Mouse (Mus musculus) kidney, adult 11 months (tissue): ENCODE measurements around the gene Polr3h.
"Not testable (repeated sequence)": the region's sequence is repeated elsewhere in the genome, so short reads cannot be mapped to it uniquely, and the experiment has no call there.

ENCODE experiments used
- DNase-seq: peaks from one replicate; pipeline ENCODE4 v3.0.0; 2022

Gene Polr3h

DNA sequence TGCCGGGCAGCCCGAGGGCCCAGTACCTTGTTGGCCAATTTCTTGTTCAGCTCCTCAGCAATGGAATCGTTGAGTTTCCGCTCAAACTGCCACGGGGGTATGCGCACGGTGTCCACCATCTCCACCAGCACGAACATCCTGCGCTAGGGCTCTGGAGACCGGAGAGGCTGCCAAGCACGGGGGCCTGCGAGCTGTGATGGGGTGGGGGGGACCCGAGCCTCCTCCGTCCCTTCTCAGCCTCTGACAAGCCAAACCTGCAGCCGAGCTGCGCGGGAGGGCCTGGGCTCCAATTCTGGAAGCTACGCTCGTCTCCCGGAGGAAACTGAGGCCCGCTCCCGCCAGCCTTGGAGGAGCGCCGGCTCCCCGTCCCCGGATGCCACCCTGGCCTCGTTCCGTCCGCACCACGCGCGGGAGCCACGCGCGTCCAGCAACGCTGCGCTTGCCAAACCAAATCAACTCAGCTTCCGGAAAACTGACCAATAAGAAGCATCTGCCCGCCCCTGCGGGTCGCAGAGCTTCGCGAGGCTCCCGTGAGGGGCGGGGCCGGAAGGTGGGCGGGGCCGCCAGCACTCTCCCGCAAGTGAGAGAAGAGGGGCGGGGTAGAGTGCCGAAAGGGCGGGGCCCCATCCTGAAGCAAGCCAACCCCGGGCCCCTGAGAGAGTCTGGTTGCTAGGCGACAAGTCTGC is at the start of gene Polr3h:
Gene Polr3h (minus strand): TSS at position 481 of the 686 bp plus-strand sequence.
- peak; percentile 95 for DNase-seq

GRCm38 (mm10) chr15:81975156-81975555 is 49.1 kb upstream of the Polr3h start:
- not testable (repeated sequence) for DNase-seq

GRCm38 (mm10) chr15:81970498-81970897 is 44.5 kb upstream of the Polr3h start:
- not testable (repeated sequence) for DNase-seq

DNA sequence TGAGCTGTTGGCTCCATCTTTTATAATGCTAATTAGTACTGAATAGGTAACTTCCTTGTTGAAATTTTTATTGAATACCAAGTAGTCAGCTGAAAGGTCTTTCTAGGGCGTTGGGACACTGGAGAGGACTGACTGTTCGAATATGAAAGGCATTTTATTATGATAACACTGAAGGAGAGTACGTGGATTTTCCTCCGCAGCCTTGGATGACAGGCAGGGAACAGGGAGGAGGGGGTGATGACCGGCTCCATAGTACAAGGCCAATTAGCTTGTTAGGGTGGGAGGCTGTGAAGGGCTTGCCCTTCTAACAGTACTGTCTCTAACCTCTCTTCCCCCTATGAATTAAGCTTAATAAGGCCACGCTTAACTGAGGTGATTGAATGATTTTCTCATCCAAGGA is 43.6 kb upstream of the Polr3h start:
- DNase-seq = not testable (repeated sequence)

GRCm38 (mm10) chr15:81969173-81969572 is 43.1 kb upstream of the Polr3h start:
- DNase-seq = peak; percentile 69

- DNase-seq = no peak
These were observed 42.4 kb upstream of the Polr3h start for GRCm38 (mm10) chr15:81968447-81968846.

DNA sequence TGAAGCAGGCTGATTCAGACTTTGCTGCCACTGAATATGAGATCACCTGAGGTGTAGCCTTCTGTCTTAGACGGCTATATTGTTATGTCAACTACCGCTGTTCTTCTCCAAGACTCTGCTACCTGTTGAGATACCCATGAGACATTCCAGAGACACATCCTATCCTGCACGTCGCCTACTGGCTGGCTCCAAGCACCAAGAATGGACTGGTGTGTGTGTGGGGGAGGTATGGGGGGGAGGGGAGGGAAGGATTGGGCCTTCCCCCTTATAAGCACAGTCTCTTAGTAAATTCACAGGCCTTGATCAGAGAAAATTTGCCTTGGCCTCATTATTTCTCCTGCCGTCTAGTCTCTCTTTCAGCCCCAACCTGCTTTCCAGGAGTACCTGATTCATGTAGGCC is 41.8 kb upstream of the Polr3h start:
- no peak for DNase-seq

- no peak for DNase-seq
These were observed 40.2 kb upstream of the Polr3h start for GRCm38 (mm10) chr15:81966062-81966829.

DNA sequence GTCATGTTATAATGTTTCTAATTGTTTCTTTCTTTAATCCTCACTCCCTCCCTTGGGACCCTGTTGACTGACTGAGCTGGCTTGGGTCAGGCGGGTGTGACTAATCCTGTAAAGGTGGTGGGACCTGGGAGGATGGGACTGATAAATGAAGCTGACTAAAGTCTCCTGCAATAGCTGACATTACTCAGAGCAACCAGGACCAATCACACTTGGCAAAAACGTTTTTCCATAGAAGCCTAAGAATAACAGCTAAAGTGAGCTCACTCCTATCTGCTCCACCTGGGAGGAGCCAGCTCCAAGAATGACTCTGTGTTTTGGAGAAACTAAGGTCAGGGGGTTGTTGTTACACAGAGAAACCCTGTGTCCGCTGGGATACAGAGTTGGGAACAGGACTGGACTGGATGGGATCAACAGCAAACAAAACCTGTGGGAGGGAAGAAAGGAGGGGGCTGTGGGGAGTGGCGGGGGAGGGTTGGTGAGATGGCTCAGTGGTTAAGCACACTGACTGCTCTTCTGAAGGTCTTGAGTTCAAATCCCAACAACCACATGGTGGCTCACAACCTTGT is 39.0 kb upstream of the Polr3h start:
- no peak for DNase-seq

DNA sequence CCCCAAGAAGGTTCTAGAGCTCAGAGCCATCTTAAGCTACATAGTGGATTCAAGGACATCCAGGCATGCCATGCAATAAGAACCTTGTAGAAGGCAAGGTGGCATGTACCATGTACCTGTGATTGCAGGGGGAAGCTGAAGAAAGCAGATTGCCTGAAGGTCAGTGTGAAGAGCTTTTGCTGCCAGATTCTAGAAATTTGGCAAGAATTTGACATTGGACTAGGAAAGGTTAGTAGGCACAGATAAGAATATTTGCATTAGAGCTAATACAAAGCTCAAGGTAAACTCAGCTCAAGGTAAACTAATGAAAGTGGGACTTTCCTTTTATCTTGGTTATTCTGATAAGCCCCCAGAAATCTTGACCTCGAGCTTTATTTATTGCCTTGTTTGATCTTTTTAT is 38.2 kb upstream of the Polr3h start:
- no peak for DNase-seq

GRCm38 (mm10) chr15:81961078-81961451 is 35.0 kb upstream of the Polr3h start:
- DNase-seq = no peak

GRCm38 (mm10) chr15:81960171-81961077 is 34.4 kb upstream of the Polr3h start, which contains the start of gene Pmm1:
Pmm1 (minus strand) TSS chr15:81960930.
- peak; percentile 98 for DNase-seq

GRCm38 (mm10) chr15:81958906-81959305 is 32.9 kb upstream of the Polr3h start:
- DNase-seq = no peak

DNA sequence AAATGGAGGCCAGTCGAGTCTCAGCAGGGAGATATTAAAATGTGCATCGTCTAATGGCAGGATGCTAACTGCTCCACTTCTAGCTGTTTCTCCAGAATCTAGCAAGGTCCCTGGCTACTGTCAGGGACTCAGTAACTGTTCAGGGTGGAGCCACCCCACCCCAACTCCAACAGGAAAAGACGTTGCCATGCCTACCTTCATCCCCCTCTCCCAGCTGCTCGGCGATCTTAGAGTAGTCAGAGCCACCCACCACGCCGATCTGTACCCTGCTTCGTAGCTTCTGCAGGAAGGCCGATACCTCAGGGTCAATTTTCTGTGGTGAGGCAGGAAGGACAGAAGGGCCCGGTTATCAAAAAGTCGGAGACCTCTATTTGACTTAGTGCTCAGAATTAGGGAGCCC is 31.6 kb upstream of the Polr3h start:
- DNase-seq = no peak

DNA sequence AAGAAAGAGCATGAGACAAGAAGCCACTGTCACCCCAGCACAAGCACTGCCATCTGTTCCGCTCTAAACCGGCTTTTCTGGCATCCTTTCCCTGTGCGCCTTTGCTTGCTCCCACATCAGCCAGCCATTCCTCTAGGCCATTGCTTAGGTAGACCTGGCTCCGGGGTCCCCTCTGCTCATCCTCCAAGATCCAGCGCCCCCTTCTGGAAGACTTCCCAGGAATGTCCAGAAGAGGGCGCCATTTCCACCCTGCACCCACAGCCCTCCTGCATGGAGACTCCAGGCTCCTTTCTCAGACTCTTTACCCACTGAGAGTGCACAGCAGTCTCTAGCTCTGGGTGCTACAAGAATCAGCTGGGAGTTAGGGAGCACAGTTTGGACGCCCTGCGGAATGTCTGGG is 30.4 kb upstream of the Polr3h start:
- no peak for DNase-seq

GRCm38 (mm10) chr15:81955414-81955813 is 29.4 kb upstream of the Polr3h start:
- DNase-seq = no peak

- no peak for DNase-seq
These were observed 28.7 kb upstream of the Polr3h start for GRCm38 (mm10) chr15:81954716-81955115.

DNA sequence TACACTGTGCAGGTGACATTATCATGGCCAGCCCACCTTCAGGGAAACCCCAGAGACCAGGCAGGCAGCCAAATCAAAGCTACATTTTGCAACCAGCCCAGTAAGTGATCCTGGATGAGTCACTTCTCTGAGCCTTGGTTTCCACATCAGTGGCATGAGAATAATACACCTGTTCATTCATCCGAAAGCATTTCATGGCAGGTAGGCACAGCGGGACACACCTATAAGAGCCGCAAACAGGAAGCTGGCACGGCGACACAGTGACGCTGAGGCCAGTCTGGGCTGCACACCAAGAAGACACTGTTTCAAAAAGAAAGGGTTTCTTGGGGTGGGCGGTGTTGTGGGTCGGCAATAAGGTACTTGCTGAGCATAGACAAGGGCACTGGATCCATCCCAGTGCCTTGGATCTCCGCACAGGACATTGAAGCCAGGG is 28.1 kb upstream of the Polr3h start:
- no peak for DNase-seq

- DNase-seq = no peak
These were observed 26.3 kb upstream of the Polr3h start for GRCm38 (mm10) chr15:81952310-81952709.

DNA sequence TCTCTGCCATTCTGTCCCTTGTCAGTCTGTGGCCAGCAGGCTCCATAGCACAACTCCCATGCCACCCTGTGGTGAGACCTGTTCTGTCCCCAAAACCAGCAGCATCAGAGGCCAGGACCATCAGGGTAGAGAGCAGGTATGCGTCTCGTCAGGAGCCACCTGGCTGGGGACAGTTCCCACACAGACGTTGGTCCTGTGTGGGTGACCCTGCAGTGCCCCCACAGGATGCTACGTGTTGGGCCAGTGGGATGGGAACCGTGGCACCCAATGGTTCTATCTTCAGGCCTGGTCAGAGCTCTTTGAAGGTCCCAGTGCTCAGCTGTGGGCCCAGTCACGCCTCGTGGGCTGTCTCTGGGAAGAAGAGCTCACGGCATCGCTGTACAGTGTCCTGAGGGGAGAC is 25.1 kb upstream of the Polr3h start:
- DNase-seq = no peak

DNA sequence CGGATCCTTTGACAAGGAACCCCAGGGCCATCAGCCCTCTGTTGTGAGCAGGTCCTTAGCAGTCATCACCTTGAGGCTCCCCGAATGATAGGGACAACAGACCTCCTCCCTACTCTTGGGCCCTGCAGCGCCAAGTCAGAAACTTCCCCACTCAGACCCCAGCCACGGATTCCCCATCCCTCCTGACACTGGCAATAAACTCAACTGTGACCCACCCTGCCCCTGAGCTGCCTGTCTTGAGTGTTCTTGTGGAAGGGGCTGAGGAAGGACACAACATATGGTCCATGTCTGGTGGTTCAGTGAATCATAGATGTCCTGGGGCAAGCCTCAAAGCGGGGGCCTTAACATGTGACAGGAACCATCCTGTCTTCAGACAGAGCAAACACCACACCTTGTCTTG is 24.7 kb upstream of the Polr3h start:
- DNase-seq = no peak

- peak; percentile 48 for DNase-seq
These were observed 23.6 kb upstream of the Polr3h start for GRCm38 (mm10) chr15:81949476-81950131.
